Mouse (Mus musculus) bone marrow, adult 2 months (tissue): Measurements from ENCODE around the gene Mogs. TPM values are rescaled to one million over a fixed set of nuclear protein-coding genes. Genes with fewer than 3 reads are reported as not detected.

Experiments
- H3K27ac ChIP-seq: fragments of 200-500 bp; 2 replicates; pipeline ENCODE4 v1.5.1; 2012; ENCODE audit warnings: low read depth, mild to moderate bottlenecking, control low read depth, inconsistent platforms, low read length; ENCODE audit not compliant: control insufficient read depth, poor library complexity, insufficient read depth
- H3K4me1 ChIP-seq: fragments of 200-500 bp; 2 replicates; pipeline ENCODE4 v1.6.1; 2011; ENCODE audit warnings: low read length; ENCODE audit not compliant: control insufficient read depth, insufficient read depth
- H3K4me3 ChIP-seq: fragments of 200-500 bp; replicated peaks from 2 replicates; pipeline ENCODE3; 2011; ENCODE audit warnings: mild to moderate bottlenecking, low read depth, low read length, control low read depth; ENCODE audit not compliant: control insufficient read depth
- CTCF ChIP-seq: fragments of 200-500 bp; IDR thresholded peaks from 2 replicates; pipeline ENCODE4 v1.5.1; 2011; ENCODE audit warnings: low read length, control low read depth; ENCODE audit not compliant: control insufficient read depth, insufficient read depth
- POLR2A ChIP-seq: fragments of 200-500 bp; IDR thresholded peaks from 2 replicates; pipeline ENCODE4 v1.6.1; 2011; ENCODE audit warnings: low read depth, mild to moderate bottlenecking, control low read depth, low read length, borderline replicate concordance; ENCODE audit not compliant: control insufficient read depth
- WGBS: fragments of 180-500 bp; shearing (Covaris S2); methylation state at CpG from one replicate; pipeline ENCODE4 v1.1.7; 2018; 5-methylcytosine and 5-hydroxymethylcytosine counted together
- polyA plus RNA-seq: library from polyadenylated mRNA; stranded (reverse); fragments of >200 nt; gene quantifications from 2 replicates; pipeline ENCODE4 v1.2.4, GENCODE M21; 2011; ENCODE audit warnings: low replicate concordance; ENCODE audit not compliant: missing spikeins, insufficient read depth, insufficient read length

Mogs gene
- polyA plus RNA-seq, 1 experiment: 29.6 TPM

GRCm38 (mm10) chr6:83140044-83140443 lies 24.7 kb downstream of the Mogs start:
- Histone ChIP-seq H3K4me1 (peaks cover 2% of the 10 kb centered on the region; the same call in 1 of the 2 replicates), H3K27ac (no peak overlapping the region), H3K4me3 (no peak overlapping the region)
- TF ChIP-seq CTCF: no peak
- TF ChIP-seq POLR2A: no peak
- WGBS: 87% methylated on average over 8 of the region's 8 CpGs

DNA sequence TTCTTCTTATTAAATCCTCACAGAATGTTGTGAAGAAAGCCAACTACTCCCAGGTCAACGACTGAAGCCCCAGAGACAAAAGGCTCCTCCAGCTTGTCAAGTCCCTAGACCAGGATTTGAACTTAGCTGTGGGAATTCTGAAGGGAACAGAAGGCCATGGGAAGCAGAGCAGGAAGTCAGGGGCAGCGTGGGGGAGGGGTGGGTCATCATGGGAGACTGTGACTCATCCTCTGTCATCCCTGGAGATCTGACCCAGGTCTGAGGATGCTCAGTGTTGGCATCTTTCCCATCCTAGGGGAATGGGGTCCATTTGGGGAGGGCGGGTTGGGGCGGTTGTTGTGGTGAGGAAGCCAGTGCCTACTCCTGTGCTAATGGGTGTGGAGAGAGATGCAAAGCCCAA lies 26.3 kb downstream of the Mogs start:
- Histone ChIP-seq H3K27ac (no peak overlapping the region), H3K4me1 (peaks cover 2% of the 10 kb centered on the region; the same call in 1 of the 2 replicates), H3K4me3 (no peak overlapping the region)
- 81% methylated on average over 4 of the region's 4 CpGs for WGBS
- no peak for TF ChIP-seq CTCF
- TF ChIP-seq POLR2A: no peak

- TF ChIP-seq CTCF: no peak
- no peak for TF ChIP-seq POLR2A
- H3K4me1 ChIP-seq: peaks cover 2% of the 10 kb centered on the region; the same call in 1 of the 2 replicates
- H3K4me3 ChIP-seq: no peak overlapping the region
- 27% methylated on average over 41 of the region's 41 CpGs for WGBS
- no peak overlapping the region for H3K27ac ChIP-seq
Measured at GRCm38 (mm10) chr6:83142211-83142731, 27.0 kb downstream of the Mogs start.

DNA sequence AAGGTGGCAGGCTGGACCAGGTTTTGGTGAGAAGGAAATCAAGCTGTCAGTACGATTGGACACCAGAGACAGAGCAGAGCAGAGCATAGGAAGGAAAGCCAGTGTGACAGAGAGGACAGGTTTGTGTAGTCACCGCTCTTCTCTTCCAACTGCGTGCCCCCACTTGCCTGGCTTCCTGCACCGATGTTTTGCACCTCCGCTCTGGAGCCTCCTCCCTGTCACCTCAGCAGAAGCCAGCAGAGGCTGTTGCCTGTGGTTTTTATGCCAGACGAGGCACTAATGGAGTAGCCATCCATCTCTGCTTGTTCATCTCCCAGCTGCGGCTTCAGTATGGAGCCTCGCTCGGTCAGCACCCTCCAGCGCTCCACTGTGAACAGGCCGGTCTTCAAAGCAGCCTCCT lies 27.6 kb downstream of the Mogs start:
- Histone ChIP-seq H3K4me3 (no peak overlapping the region), H3K4me1 (peaks cover under 1% of the 10 kb centered on the region; the same call in 1 of the 2 replicates), H3K27ac (no peak overlapping the region)
- TF ChIP-seq POLR2A: no peak
- TF ChIP-seq CTCF: no peak
- WGBS: 75% methylated on average over 11 of the region's 11 CpGs

DNA sequence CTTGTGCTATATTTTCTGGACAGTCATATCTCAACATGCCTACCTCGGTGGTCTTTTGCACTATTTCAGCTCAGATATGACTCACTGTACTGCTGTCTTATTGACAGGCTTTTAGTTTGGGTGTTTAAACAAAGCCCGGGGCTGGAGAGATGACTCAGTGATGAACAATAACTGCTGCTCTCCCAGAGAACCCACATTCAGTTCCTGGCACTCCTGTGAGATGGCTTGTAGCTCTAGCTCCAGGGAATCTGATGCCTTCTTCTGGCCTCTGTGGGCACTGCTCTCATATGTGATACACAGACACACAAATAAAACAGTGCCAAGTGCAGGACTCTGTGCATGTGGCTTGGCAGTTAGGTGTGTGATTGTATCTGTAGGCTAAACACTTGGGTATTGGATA lies 29.9 kb downstream of the Mogs start:
- 62% methylated on average over 2 of the region's 2 CpGs for WGBS
- TF ChIP-seq POLR2A: no peak
- TF ChIP-seq CTCF: no peak
- Histone ChIP-seq H3K4me1 (no peaks in the 10 kb centered on the region), H3K27ac (no peak overlapping the region), H3K4me3 (no peak overlapping the region)

GRCm38 (mm10) chr6:83145805-83146204 lies 30.5 kb downstream of the Mogs start:
- Histone ChIP-seq H3K27ac (no peak overlapping the region), H3K4me1 (no peaks in the 10 kb centered on the region), H3K4me3 (no peak overlapping the region)
- 71% methylated on average over 9 of the region's 9 CpGs for WGBS
- TF ChIP-seq POLR2A (no peak), CTCF (no peak)

GRCm38 (mm10) chr6:83147280-83147679 lies 32.0 kb downstream of the Mogs start:
- WGBS: 61% methylated on average over 7 of the region's 7 CpGs
- H3K4me1 ChIP-seq: no peaks in the 10 kb centered on the region
- H3K27ac ChIP-seq: no peak overlapping the region
- TF ChIP-seq CTCF: no peak
- no peak for TF ChIP-seq POLR2A
- H3K4me3 ChIP-seq: no peak overlapping the region

GRCm38 (mm10) chr6:83151721-83152120 lies 36.4 kb downstream of the Mogs start:
- no peak for TF ChIP-seq POLR2A
- no peak for TF ChIP-seq CTCF

DNA sequence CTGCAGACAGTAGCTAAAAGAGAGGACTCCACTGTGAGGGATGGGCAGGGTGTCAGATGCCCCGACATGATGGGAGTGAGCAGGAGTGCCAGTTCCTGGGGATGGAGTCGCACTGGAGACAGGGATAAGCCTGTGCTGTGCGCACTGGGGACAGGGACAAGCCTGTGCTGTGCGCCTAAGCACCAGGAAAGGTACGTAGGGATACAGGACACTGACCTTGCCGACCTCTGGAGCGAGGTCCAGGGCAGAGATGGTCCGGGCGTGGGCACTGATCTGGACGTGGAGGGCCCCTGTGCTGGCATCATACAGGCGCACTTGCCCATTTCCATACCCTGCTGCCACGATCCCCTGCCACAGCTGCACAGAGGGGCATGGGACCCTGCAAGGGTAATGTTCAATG lies 37.7 kb downstream of the Mogs start:
- no peak overlapping the region for H3K4me3 ChIP-seq
- peaks cover 1% of the 10 kb centered on the region; the same call in 1 of the 2 replicates for H3K4me1 ChIP-seq
- 84% methylated on average over 12 of the region's 12 CpGs for WGBS
- no peak for TF ChIP-seq CTCF
- no peak for TF ChIP-seq POLR2A
- no peak overlapping the region for H3K27ac ChIP-seq

More at GRCm38 (mm10) chr6:83151721-83152120, 36.4 kb downstream of the Mogs start:
- H3K27ac ChIP-seq: no peak overlapping the region
- no peak overlapping the region for H3K4me3 ChIP-seq
- 79% methylated on average over 8 of the region's 8 CpGs for WGBS
- peaks cover 1% of the 10 kb centered on the region; the same call in 1 of the 2 replicates for H3K4me1 ChIP-seq
